Mouse (Mus musculus): ENCODE measurements around the gene Gm26992.

The Gm26992 gene

DNA sequence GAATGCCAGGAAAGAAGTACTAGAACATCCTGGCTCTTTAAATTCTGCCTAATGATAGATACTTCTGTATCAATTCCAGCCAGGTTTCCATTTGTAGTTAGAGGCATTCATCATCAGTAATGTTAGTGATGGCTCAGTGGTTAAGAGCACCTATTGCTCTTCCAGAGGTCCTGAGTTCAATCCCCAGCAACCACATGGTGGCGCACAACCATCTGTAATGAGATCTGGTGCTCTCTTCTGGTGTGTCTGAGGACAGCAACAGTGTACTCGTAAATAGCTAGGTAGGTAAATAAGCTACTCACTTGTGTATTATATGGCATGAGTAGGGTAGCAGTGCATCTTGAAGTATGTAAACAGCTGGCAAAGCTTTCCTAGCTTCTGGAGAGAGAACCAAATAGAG is 47.2 kb downstream of the Gm26992 start:
- CTCF ChIA-PET, result interaction anchor here in 2 of 4 experiments (0.8 to 1.3 kb wide), 3 partner anchors 8 to 242 kb away, joined by 3 to 5 read pairs (median 3); partner anchors contain the start of gene Zcchc13 (in 1 of the 2)
- POLR2A ChIA-PET, result interaction anchor here in 3 of 4 experiments (0.6 to 1.8 kb wide), 14 partner anchors 8 to 224 kb away, joined by 3 to 15 read pairs (median 4); no protein-coding TSS in a partner anchor

- CTCF ChIA-PET, result interaction anchor here in 2 of 4 experiments (0.5 to 1.3 kb wide), 5 partner anchors 9 to 1375 kb away, joined by 3 to 13 read pairs (median 4); no protein-coding TSS in a partner anchor
- POLR2A ChIA-PET, result interaction anchor here (0.6 to 3.6 kb wide), 36 partner anchors 9 to 589 kb away, joined by 3 to 34 read pairs (median 5); partner anchors contain the start of genes Nap1l2 (in 1 of the 4) and Rlim (in 1 of the 4)
These were observed 50.5 kb downstream of the Gm26992 start for GRCm38 (mm10) chrX:103472346-103472745.

DNA sequence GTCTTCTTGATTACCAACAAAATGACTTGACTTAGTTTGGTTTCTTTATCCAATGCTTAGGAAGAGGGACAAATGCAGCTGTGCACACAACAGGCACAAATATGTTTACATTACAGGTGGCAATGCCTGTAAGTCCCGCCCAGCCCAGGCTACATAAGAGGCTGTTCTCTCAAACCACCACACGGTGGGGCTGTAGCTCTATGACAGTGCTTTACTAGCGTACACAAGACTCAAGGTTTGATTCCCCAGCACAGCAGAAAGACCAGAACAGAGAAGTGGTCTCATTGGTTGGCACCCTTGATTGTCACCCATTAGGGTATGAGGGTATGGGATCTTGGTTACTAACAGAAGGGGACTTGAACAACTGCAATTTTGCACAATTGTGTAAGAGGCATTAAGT is 55.7 kb downstream of the Gm26992 start:
- POLR2A ChIA-PET, result interaction anchor here in 2 of 4 experiments (0.8 to 1.4 kb wide), 4 partner anchors 9 to 30 kb away, joined by 3 to 6 read pairs (median 4); no protein-coding TSS in a partner anchor
- CTCF ChIA-PET, result interaction anchor here in 2 of 4 experiments (0.6 to 1.5 kb wide), 2 partner anchors 8 to 718 kb away, joined by 3 to 5 read pairs; no protein-coding TSS in a partner anchor

DNA sequence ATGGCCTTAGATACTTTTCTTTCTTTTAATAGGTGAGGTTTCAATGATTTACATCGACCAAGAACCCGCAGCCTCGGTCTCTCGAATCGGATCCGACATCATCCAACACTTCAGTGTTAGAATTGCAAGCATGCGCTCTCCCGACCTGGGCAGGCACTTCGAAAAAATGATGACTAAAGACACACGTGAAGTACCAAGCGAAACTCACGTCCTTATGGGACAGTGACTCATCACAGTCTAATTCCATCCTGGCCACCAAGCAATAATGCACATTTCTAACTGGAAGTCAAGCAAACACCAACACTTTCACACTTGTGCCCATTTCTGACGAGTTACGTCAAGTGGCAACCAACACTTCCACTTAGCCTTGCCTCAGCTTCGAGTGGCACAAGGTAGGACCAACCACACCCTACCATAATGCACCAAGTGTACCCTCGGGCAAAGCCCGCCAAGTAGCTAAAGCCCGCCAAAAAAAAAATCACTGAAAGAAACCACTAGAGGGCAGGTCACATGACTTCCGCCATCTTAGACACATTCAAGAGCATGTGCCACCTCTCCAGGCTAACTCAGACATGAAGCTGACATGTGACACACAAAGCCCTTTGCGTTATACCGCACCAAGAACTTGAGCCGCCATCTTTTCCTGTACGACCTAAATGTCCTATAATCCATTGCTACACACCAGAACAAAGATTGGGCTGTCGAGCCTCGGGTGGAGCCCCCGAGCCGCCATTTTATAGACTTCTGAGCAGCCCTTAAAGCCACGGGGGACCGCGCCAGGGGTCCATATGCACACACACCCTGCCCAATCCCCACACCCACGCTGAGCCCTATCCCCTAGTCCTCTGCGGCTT is 59.7 kb downstream of the Gm26992 start:
- ChIA-PET CTCF (interaction anchor here in 2 of 4 experiments (0.6 to 1.6 kb wide), 2 partner anchors 8 to 9 kb away, joined by 4 to 5 read pairs; no protein-coding TSS in a partner anchor), POLR2A (interaction anchor here in 3 of 4 experiments (0.7 to 4.1 kb wide), 6 partner anchors 9 to 193 kb away, joined by 3 to 27 read pairs (median 4); no protein-coding TSS in a partner anchor)

GRCm38 (mm10) chrX:103482097-103482451 is 60.3 kb downstream of the Gm26992 start:
- ChIA-PET CTCF (interaction anchor here in 1 of 4 experiments (1.6 kb wide), 1 partner anchor 10 kb away, joined by 4 read pairs; no protein-coding TSS in a partner anchor), POLR2A (interaction anchor here in 3 of 4 experiments (0.7 to 4.1 kb wide), 6 partner anchors 10 to 194 kb away, joined by 3 to 27 read pairs (median 4); no protein-coding TSS in a partner anchor)

GRCm38 (mm10) chrX:103483047-103483446 is 61.2 kb downstream of the Gm26992 start:
- ChIA-PET POLR2A (interaction anchor here in 2 of 4 experiments (1.0 to 4.1 kb wide), 2 partner anchors 11 kb away, joined by 4 to 27 read pairs; no protein-coding TSS in a partner anchor), CTCF (no interaction called here)

DNA sequence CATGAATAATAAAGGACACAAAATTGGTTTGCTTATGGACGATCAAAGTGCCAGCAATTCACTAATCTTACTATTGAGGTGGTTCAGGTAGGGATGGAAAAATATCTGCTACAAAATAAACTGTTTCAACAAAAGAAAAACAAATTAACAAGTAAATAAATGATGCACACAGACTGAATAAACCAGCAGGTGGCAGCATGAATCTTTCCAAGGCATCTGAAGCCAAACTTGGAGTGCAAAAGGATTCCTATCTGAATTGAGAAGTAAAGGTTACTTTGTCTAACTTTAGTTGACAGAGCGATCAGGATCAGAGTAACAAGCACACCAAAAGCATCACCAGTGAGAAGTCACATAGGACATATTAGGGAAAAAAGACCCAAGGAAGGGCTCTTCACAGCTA is 62.2 kb downstream of the Gm26992 start:
- ChIA-PET CTCF (interaction anchor here in 1 of 4 experiments (0.7 kb wide), 1 partner anchor 9 kb away, joined by 4 read pairs; no protein-coding TSS in a partner anchor), POLR2A (interaction anchor here in 2 of 4 experiments (1.0 to 4.1 kb wide), 2 partner anchors 12 kb away, joined by 4 to 27 read pairs; no protein-coding TSS in a partner anchor)

GRCm38 (mm10) chrX:103490853-103491252 is 69.0 kb downstream of the Gm26992 start:
- ChIA-PET CTCF (interaction anchor here in 1 of 4 experiments (0.6 kb wide), 2 partner anchors 28 to 128 kb away, joined by 3 read pairs; no protein-coding TSS in a partner anchor), POLR2A (no interaction called here)

DNA sequence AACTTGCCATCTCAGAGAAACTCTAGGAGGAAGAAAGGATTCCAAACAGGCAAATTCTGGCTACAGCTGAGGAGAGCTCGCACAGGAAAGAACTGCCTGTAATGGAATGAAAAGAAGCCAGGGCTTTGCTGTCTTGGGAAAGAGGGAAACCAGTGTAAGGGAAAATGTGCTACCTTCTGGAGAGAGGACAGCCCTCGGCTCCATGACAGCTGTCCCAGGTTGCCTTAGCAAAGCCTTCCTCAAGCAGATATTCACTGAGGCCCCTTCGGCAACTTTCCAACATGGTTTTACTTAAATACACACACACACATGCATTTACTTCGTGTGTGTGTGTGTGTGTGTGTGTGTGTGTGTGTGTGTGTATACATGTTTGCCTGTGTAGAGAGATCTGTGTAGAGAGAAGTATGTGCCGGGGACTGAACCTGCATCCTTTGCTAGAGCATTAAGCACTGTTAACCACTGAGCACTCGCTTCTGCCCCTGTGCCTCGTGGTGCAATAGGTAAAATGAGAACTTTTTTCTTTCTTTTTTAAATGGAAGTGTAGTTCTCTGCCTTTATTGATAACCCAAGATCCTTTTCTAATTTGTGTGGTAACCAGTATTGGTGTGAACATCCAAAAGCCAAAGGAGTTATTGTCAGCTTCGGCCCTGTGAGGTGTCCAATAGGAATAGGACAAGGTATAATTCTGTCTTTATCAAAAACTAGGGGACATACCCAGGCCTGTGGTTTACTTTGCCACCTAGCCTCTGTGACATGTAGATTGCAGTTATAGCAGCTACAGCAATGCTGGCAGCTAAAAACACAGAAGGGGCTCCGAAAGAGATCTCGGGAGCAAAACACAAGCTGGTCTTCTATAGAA is 70.8 kb downstream of the Gm26992 start:
- ChIA-PET POLR2A (interaction anchor here in 2 of 4 experiments (0.6 to 1.7 kb wide), 6 partner anchors 21 to 1617 kb away, joined by 3 to 4 read pairs (median 4); no protein-coding TSS in a partner anchor), CTCF (interaction anchor here in 1 of 4 experiments (0.5 to 0.7 kb wide), 2 partner anchors 33 to 254 kb away, joined by 3 to 5 read pairs; no protein-coding TSS in a partner anchor)

- ChIA-PET CTCF (interaction anchor here in 2 of 4 experiments (0.5 to 0.7 kb wide), 3 partner anchors 10 to 253 kb away, joined by 3 to 5 read pairs (median 4); no protein-coding TSS in a partner anchor), POLR2A (interaction anchor here in 2 of 4 experiments (0.6 to 1.7 kb wide), 8 partner anchors 18 to 192 kb away, joined by 3 to 5 read pairs (median 4); no protein-coding TSS in a partner anchor)
These were observed 71.8 kb downstream of the Gm26992 start for GRCm38 (mm10) chrX:103493351-103494173.

DNA sequence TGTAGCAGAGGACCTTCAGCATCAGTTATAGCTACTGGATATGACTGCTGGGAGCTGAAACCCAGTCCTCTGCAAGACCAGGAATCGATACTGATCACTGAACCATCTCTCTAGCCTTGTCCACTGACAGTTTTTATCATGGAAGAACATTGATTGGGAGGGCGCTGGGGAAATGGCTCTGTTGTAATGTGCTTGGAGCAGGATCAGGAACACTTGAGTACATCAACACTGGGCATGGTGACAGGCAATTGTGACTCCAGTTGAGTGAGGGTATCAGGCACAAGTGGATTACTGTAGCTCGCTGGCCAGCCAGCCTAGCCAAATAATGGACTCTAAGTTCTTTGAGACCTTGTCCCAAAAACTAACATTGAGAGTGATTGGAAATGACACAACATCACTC is 77.6 kb downstream of the Gm26992 start:
- POLR2A ChIA-PET, result no interaction called here
- CTCF ChIA-PET, result no interaction called here

DNA sequence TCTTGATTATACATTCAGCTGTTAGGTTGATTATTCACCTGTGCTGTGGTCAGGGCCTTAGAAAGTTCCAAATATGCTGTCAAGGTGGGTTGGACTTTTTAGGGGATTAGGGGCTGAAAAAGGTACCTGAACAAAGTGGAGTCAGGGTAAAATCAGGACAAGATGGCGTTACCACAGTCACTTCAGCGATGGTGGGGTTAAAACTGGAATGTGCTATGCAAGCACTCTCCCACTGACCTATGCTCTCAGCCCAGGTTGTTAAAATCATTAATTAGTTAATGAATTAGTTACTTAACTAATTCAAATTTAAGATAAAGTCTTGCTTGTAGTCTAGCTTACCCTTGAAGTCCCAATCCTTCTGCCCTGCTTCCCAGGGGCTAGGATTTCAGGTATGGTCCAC is 78.3 kb downstream of the Gm26992 start:
- CTCF ChIA-PET, result no interaction called here
- POLR2A ChIA-PET, result interaction anchor here in 1 of 4 experiments (1.1 kb wide), 1 partner anchor 13 kb away, joined by 3 read pairs; no protein-coding TSS in a partner anchor

GRCm38 (mm10) chrX:103508218-103508617 is 86.4 kb downstream of the Gm26992 start:
- POLR2A ChIA-PET, result interaction anchor here in 1 of 4 experiments (0.6 to 0.7 kb wide), 2 partner anchors 122 to 430 kb away, joined by 3 to 4 read pairs; partner anchors contain the start of gene Zcchc13
- CTCF ChIA-PET, result interaction anchor here in 1 of 4 experiments (0.6 kb wide), 1 partner anchor 36 kb away, joined by 3 read pairs; no protein-coding TSS in a partner anchor

DNA sequence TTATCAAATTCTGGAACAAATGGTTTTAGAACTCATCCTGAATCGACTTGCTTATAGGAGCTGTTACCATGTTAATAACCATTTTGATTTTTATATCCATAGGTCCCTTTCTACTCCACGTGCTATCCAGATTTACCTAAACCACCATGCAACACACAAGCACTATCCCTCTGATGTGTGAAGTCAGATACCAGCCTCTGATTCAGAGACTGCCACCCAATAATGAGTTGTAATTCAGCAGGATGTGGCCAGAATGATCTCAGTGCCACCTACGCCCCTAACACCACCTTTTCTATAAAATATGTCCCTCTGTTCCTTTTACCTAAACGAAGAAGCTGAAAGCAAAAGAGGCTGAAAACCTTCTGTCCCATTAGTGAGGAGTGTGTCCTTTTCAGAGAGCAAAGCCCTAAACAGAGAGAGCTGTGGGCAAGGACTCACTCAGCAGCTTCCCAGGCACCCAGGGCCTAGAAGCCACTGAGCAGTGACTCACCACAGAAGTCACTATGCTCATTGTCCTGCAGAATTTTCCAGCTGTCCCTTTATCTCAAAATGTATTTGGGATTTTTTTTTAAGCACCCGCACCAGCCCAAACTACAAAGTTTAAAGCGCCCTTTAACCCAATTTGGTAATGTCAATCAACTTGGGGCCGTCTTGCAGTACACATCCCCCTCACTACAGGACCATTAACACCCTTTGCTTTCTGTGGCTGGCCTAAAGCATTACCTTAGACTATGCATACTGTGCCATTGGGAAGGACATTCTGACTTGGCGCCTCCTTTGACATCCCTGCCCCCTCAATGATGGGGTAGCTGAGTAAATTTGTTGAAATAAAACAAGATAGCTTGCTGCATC is 87.6 kb downstream of the Gm26992 start:
- CTCF ChIA-PET, result no interaction called here
- POLR2A ChIA-PET, result interaction anchor here in 1 of 4 experiments (0.7 kb wide), 1 partner anchor 121 kb away, joined by 3 read pairs; the partner anchor contains the start of gene Zcchc13

GRCm38 (mm10) chrX:103514782-103515181 is 93.0 kb downstream of the Gm26992 start:
- POLR2A ChIA-PET, result no interaction called here
- CTCF ChIA-PET, result no interaction called here

DNA sequence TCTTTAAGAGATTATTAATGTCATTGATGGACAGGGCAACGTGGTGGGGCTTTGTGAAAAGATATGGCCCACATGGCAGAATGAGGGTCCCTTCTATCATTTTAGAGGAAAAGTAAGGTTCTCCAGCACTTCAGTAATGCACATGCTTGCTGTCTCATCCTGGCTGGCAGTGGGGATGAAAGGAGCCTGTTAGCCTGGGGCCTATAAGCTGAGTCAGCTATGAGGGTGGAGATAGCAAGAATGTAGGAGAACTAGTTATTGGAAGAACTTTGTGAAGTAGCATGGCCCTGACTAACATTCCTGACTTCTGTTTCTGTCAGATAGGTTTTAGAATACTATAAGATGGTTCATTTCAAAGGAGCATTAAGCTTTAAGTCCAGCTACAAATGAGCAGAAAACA is 93.5 kb downstream of the Gm26992 start:
- CTCF ChIA-PET, result no interaction called here
- POLR2A ChIA-PET, result interaction anchor here in 1 of 4 experiments (0.7 kb wide), 1 partner anchor 14 kb away, joined by 3 read pairs; no protein-coding TSS in a partner anchor

Data from embryonic stem cell, embryonic (primary cell).